Mouse (Mus musculus): ENCODE measurements around the gene Cacna2d3. TPM values are rescaled to one million over a fixed set of nuclear protein-coding genes. Genes with fewer than 3 reads are reported as not detected.

The Cacna2d3 gene
- total RNA-seq (2014; rRNA removed; ENCODE audit: low replicate concordance) (not detected in 2 replicates), polyA plus RNA-seq (2015; fragmentation: Nextera tagmentation; extraction: Ambion mirVana) (0.19 and 0.30 TPM in 2 replicates)

- no peak for TF ChIP-seq CTCF (IDR thresholded peaks at IDR 0.05; ENCODE audit: low read depth)
- no peak for TF ChIP-seq EP300 (IDR thresholded peaks at IDR 0.05; ENCODE audit: low read depth)
- peaks cover 79% of the 10 kb centered on the region for H3K27me3 ChIP-seq (ENCODE audit: control insufficient read depth, insufficient read depth, low read length)
- H3K9me3 ChIP-seq (replicated peaks; ENCODE audit: control insufficient read depth, low read length) = no peaks in the 10 kb centered on the region
- H3K4me2 ChIP-seq (ENCODE audit: low read depth, low read length) = peak within 1 kb of the TSS; percentile 99
- DNase-seq (ENCODE audit: low spot score) = no peak
- H3K36me3 ChIP-seq (replicated peaks; ENCODE audit: control insufficient read depth, insufficient read depth, low read length) = no peaks in the 10 kb centered on the region
- ATAC-seq (ENCODE audit: insufficient read depth, low read depth) = peak; percentile 41
- H3K4me1 ChIP-seq (ENCODE audit: control insufficient read depth, insufficient read depth) = 0 out of 2 replicates have a peak, but pooled peaks cover 4% of the 10 kb centered on the region
- no peak within 1 kb of the TSS for H3K27ac ChIP-seq (ENCODE audit: low read depth)
- no peak within 1 kb of the TSS for H3K9ac ChIP-seq (replicated peaks; ENCODE audit: low read depth, low read length)
- WGBS = 2% methylated on average over 76 of the region's 109 CpGs
- peak within 1 kb of the TSS; percentile 64 for H3K4me3 ChIP-seq (ENCODE audit: low read depth, low read length)
Observed at GRCm38 (mm10) chr14:29721488-29722385, at the start of gene Cacna2d3. Gene Cacna2d3 (minus strand): TSS chr14:29721864.

- Histone ChIP-seq H3K4me2 (ENCODE audit: low read depth, low read length) (no peak overlapping the region), H3K9ac (replicated peaks; ENCODE audit: low read depth, low read length) (no peak overlapping the region), H3K36me3 (replicated peaks; ENCODE audit: control insufficient read depth, insufficient read depth, low read length) (no peaks in the 10 kb centered on the region), H3K4me3 (ENCODE audit: low read depth, low read length) (no peak overlapping the region), H3K27ac (ENCODE audit: low read depth) (no peak overlapping the region), H3K4me1 (ENCODE audit: control insufficient read depth, insufficient read depth) (no peaks in the 10 kb centered on the region), H3K27me3 (ENCODE audit: control insufficient read depth, insufficient read depth, low read length) (no peaks in the 10 kb centered on the region), H3K9me3 (replicated peaks; ENCODE audit: control insufficient read depth, low read length) (0 out of 2 replicates have a peak, but pooled peaks cover 8% of the 10 kb centered on the region)
- no peak for ATAC-seq (ENCODE audit: insufficient read depth, low read depth)
- WGBS = 55% methylated on average over 4 of the region's 4 CpGs
- no peak for DNase-seq (ENCODE audit: low spot score)
- TF ChIP-seq EP300 (IDR thresholded peaks at IDR 0.05; ENCODE audit: low read depth) (no peak), CTCF (IDR thresholded peaks at IDR 0.05; ENCODE audit: low read depth) (no peak)
Observed at GRCm38 (mm10) chr14:29769486-29769885, 47.8 kb upstream of the Cacna2d3 start.

GRCm38 (mm10) chr14:29752876-29753275 is 31.2 kb upstream of the Cacna2d3 start:
- no peaks in the 10 kb centered on the region for H3K27me3 ChIP-seq (ENCODE audit: control insufficient read depth, insufficient read depth, low read length)
- H3K4me2 ChIP-seq (ENCODE audit: low read depth, low read length) = no peak overlapping the region
- WGBS = 67% methylated on average over 5 of the region's 5 CpGs
- no peaks in the 10 kb centered on the region for H3K36me3 ChIP-seq (replicated peaks; ENCODE audit: control insufficient read depth, insufficient read depth, low read length)
- no peaks in the 10 kb centered on the region for H3K4me1 ChIP-seq (ENCODE audit: control insufficient read depth, insufficient read depth)
- no peak for TF ChIP-seq EP300 (IDR thresholded peaks at IDR 0.05; ENCODE audit: low read depth)
- TF ChIP-seq CTCF (IDR thresholded peaks at IDR 0.05; ENCODE audit: low read depth) = no peak
- ATAC-seq (ENCODE audit: insufficient read depth, low read depth) = no peak
- no peak overlapping the region for H3K4me3 ChIP-seq (ENCODE audit: low read depth, low read length)
- no peak for DNase-seq (ENCODE audit: low spot score)
- no peak overlapping the region for H3K27ac ChIP-seq (ENCODE audit: low read depth)
- no peaks in the 10 kb centered on the region for H3K9me3 ChIP-seq (replicated peaks; ENCODE audit: control insufficient read depth, low read length)
- H3K9ac ChIP-seq (replicated peaks; ENCODE audit: low read depth, low read length) = no peak overlapping the region

GRCm38 (mm10) chr14:29738751-29739150 is 17.1 kb upstream of the Cacna2d3 start:
- 55% methylated on average over 2 of the region's 2 CpGs for WGBS
- H3K4me1 ChIP-seq (ENCODE audit: control insufficient read depth, insufficient read depth) = no peaks in the 10 kb centered on the region

GRCm38 (mm10) chr14:29730256-29730655 is 8.6 kb upstream of the Cacna2d3 start:
- Histone ChIP-seq H3K4me2 (ENCODE audit: low read depth, low read length) (no peak overlapping the region), H3K4me1 (ENCODE audit: control insufficient read depth, insufficient read depth) (no peaks in the 10 kb centered on the region), H3K27me3 (ENCODE audit: control insufficient read depth, insufficient read depth, low read length) (0 out of 2 replicates have a peak, but pooled peaks cover 14% of the 10 kb centered on the region), H3K4me3 (ENCODE audit: low read depth, low read length) (no peak overlapping the region), H3K36me3 (replicated peaks; ENCODE audit: control insufficient read depth, insufficient read depth, low read length) (no peaks in the 10 kb centered on the region), H3K9ac (replicated peaks; ENCODE audit: low read depth, low read length) (no peak overlapping the region), H3K27ac (ENCODE audit: low read depth) (no peak overlapping the region), H3K9me3 (replicated peaks; ENCODE audit: control insufficient read depth, low read length) (no peaks in the 10 kb centered on the region)
- TF ChIP-seq CTCF (IDR thresholded peaks at IDR 0.05; ENCODE audit: low read depth) = no peak
- TF ChIP-seq EP300 (IDR thresholded peaks at IDR 0.05; ENCODE audit: low read depth) = no peak
- 69% methylated on average over 4 of the region's 4 CpGs for WGBS
- DNase-seq (ENCODE audit: low spot score) = no peak
- no peak for ATAC-seq (ENCODE audit: insufficient read depth, low read depth)

More at GRCm38 (mm10) chr14:29738751-29739150, 17.1 kb upstream of the Cacna2d3 start:
- Histone ChIP-seq H3K27me3 (ENCODE audit: control insufficient read depth, insufficient read depth, low read length) (no peaks in the 10 kb centered on the region), H3K27ac (ENCODE audit: low read depth) (no peak overlapping the region), H3K36me3 (replicated peaks; ENCODE audit: control insufficient read depth, insufficient read depth, low read length) (no peaks in the 10 kb centered on the region), H3K9ac (replicated peaks; ENCODE audit: low read depth, low read length) (no peak overlapping the region), H3K4me3 (ENCODE audit: low read depth, low read length) (no peak overlapping the region), H3K4me2 (ENCODE audit: low read depth, low read length) (no peak overlapping the region), H3K9me3 (replicated peaks; ENCODE audit: control insufficient read depth, low read length) (no peaks in the 10 kb centered on the region)
- TF ChIP-seq EP300 (IDR thresholded peaks at IDR 0.05; ENCODE audit: low read depth) = no peak
- no peak for TF ChIP-seq CTCF (IDR thresholded peaks at IDR 0.05; ENCODE audit: low read depth)
- no peak for ATAC-seq (ENCODE audit: insufficient read depth, low read depth)
- DNase-seq (ENCODE audit: low spot score) = no peak

Measured in heart, postnatal 0 days (tissue).